Mouse (Mus musculus): Measurements from ENCODE around the gene Nlrp4e. TPM values are rescaled to one million over a fixed set of nuclear protein-coding genes. Genes with fewer than 3 reads are reported as not detected.
"Not testable (repeated sequence)": the region's sequence is repeated elsewhere in the genome, so short reads cannot be mapped to it uniquely, and the experiment has no call there.

The Nlrp4e gene
- not detected in 2 replicates for polyA plus RNA-seq (2012; rRNA removed)

DNA sequence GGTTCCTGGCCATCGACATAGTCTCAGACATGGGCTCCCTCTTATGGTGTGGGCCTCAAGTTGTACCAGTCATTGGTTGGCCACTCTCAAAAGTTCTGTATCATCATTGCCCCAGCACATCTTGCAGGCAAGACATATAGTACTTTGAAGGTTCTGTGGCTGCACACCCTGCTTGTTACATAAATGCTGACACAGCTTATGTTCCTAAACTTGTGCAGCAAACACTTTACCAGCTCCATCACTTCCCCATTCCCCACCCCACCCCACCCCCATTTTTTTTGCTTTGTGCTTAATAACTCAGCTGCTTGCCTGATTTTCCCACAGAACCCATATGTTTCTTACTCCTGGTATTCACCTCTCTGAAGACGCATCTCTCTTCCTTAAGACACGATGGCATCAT is at the start of gene Nlrp4e:
TSS of gene Nlrp4e (plus strand) at position 301 of the 400 bp plus-strand sequence.
- not testable (repeated sequence) for DNase-seq (ENCODE audit: extremely low spot score in 1 of 2, low spot score in 1 of 2)

- DNase-seq (ENCODE audit: extremely low spot score in 1 of 2, low spot score in 1 of 2), result not testable (repeated sequence)
Observed at GRCm38 (mm10) chr7:23251582-23251981, 49.4 kb upstream of the Nlrp4e start, which contains the start of gene Vmn1r166. Gene Vmn1r166 (minus strand): TSS chr7:23251682.

GRCm38 (mm10) chr7:23278800-23279199 is 22.2 kb upstream of the Nlrp4e start, which contains the start of gene Gm6902:
Gene Gm6902 (minus strand): TSS chr7:23278900.
- DNase-seq (ENCODE audit: extremely low spot score in 1 of 2, low spot score in 1 of 2), result not testable (repeated sequence)

- DNase-seq (ENCODE audit: extremely low spot score in 1 of 2, low spot score in 1 of 2), result not testable (repeated sequence)
Observed at GRCm38 (mm10) chr7:23358311-23358710, 57.3 kb downstream of the Nlrp4e start.

DNA sequence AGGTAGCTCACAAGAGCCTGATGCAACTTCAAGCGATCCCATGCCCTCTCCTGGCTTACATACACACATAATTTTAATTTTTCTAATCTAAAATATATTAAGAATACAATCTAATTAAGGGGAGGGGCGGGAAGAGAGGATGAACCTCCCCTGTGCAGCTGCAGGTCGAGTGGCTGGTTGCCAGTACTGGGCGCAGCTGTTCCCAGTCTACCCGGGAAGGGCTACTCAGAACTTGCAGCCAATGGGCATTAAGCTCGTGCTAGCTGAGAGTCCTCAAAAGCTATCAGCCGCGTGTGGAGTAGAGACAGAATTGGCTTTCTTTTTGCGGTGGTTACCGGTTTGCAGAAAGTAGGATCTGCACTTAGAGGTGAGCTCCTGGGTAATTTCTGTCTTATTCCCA is 84.6 kb downstream of the Nlrp4e start, which contains the start of gene Nlrp5:
TSS of gene Nlrp5 (plus strand) at position 301 of the 400 bp plus-strand sequence.
- no peak for DNase-seq (ENCODE audit: extremely low spot score in 1 of 2, low spot score in 1 of 2)

Other genes with a start within 250 kb of the Nlrp4e start
- not detected in 2 replicates for gene Vmn1r163, start 245.7 kb upstream of the Nlrp4e start, polyA plus RNA-seq (2012; rRNA removed)
- gene Gm8720, start 233.7 kb upstream of the Nlrp4e start, polyA plus RNA-seq (2012; rRNA removed), result not detected in 2 replicates
- gene Gm10662, start 156.7 kb upstream of the Nlrp4e start, polyA plus RNA-seq (2012; rRNA removed), result not detected in 2 replicates
- not detected in 2 replicates for gene Vmn1r165, start 83.9 kb upstream of the Nlrp4e start, polyA plus RNA-seq (2012; rRNA removed)
- not detected in 2 replicates for gene Vmn1r166, start 49.5 kb upstream of the Nlrp4e start, polyA plus RNA-seq (2012; rRNA removed)
- not detected in 2 replicates for gene Gm6902, start 22.3 kb upstream of the Nlrp4e start, polyA plus RNA-seq (2012; rRNA removed)
- gene Nlrp5, start 84.7 kb downstream of the Nlrp4e start, polyA plus RNA-seq (2012; rRNA removed), result not detected in 2 replicates
- gene Vmn1r167, start 206.0 kb downstream of the Nlrp4e start, polyA plus RNA-seq (2012; rRNA removed), result not detected in 2 replicates
- not detected in 2 replicates for gene Vmn1r168, start 238.5 kb downstream of the Nlrp4e start, polyA plus RNA-seq (2012; rRNA removed)